ENCODE assay signal across 8 mouse cellular contexts in the genomic region with DNA sequence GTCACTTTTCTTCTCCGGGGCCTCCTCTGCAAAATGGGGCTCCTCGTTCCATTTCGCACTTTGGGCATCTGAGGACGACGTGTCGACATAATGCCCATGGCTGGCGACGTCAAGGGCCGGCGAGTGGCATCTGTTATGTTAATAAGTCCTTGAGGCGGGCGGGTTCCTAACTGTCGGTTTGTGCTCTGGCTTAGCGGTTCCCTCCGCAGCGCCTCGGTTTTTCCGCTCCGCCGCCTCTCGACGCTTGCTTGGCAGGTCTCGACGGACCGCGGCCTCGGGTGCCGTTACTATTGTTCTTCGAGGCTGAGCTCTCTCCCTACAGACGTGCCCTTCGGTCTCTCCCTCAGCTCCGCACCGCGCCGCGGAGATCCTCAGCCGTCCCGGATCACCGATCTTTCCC. TPM values are rescaled to one million over a fixed set of nuclear protein-coding genes. Genes with fewer than 3 reads are reported as not detected.
DNase-seq lines count a peak whose midpoint lies in the region; ATAC-seq and TF ChIP-seq lines count a peak whose summit lies in the region.

A gene (plus strand): TSS at position 133 of the 400 bp plus-strand sequence.

- intact Hi-C loops in left cerebral cortex, postnatal 10 days (cut with DNase I), result loop anchor here (10.0 kb wide), 1 partner anchor 112 kb away; no protein-coding TSS in a partner anchor

- H3K9me3 ChIP-seq in lung, embryonic 14.5 days (ENCODE audit: low read depth, low read length), result no peaks in the 10 kb centered on the region
- H3K9me3 ChIP-seq in embryonic facial prominence, embryonic 10.5 days, result no peaks in the 10 kb centered on the region
- 0 out of 2 replicates have a peak, but pooled peaks cover 3% of the 10 kb centered on the region for H3K9me3 ChIP-seq in heart, embryonic 12.5 days (replicated peaks)

- ATAC-seq in lung, embryonic 14.5 days (ENCODE audit: insufficient read depth), result peak; percentile 62; the same call in 1 of the 2 replicates
- ATAC-seq in heart, embryonic 12.5 days (ENCODE audit: insufficient number of reproducible peaks, low FRiP score), result peak; percentile 51; the same call in 1 of the 2 replicates
- ATAC-seq in monocyte, adult 5-6 weeks (replicated peaks; ENCODE audit: insufficient number of reproducible peaks, low FRiP score, low TSS enrichment, poor library complexity, severe bottlenecking), result peak; percentile 18

- DNase-seq in lung, embryonic 14.5 days, result no peak
- no peak for DNase-seq in lung, postnatal 14 days
- no peak for DNase-seq in embryonic facial prominence, embryonic 10.5 days (ENCODE audit: low spot score)
- no peak for DNase-seq in left cerebral cortex, postnatal 10 days (ENCODE audit: extremely low spot score in 1 of 2, low spot score in 2 of 2)
- DNase-seq in frontal cortex, postnatal 25 days (ENCODE audit: low spot score in 2 of 2), result no peak
- no peak for DNase-seq in cerebellum, adult 11-12 months

- H3K27ac ChIP-seq in lung, embryonic 14.5 days (ENCODE audit: low read depth), result peak within 1 kb of the TSS; percentile 96
- peak within 1 kb of the TSS; percentile 99 for H3K27ac ChIP-seq in embryonic facial prominence, embryonic 10.5 days (replicated peaks)
- H3K27ac ChIP-seq in heart, embryonic 12.5 days (ENCODE audit: poor library complexity, severe bottlenecking), result peak within 1 kb of the TSS; percentile 89

- H3K9ac ChIP-seq in lung, embryonic 14.5 days, result peak within 1 kb of the TSS; percentile 98
- H3K9ac ChIP-seq in heart, embryonic 12.5 days, result peak within 1 kb of the TSS; percentile 98

- peaks cover 10% of the 10 kb centered on the region for H3K27me3 ChIP-seq in lung, embryonic 14.5 days (ENCODE audit: insufficient read depth, low read length)
- peaks cover 34% of the 10 kb centered on the region for H3K27me3 ChIP-seq in embryonic facial prominence, embryonic 10.5 days (replicated peaks; ENCODE audit: low read depth, poor library complexity, severe bottlenecking)
- H3K27me3 ChIP-seq in heart, embryonic 12.5 days (replicated peaks), result no peaks in the 10 kb centered on the region

- peak within 1 kb of the TSS; percentile 90 for H3K4me2 ChIP-seq in lung, embryonic 14.5 days
- peak within 1 kb of the TSS; percentile 80 for H3K4me2 ChIP-seq in heart, embryonic 12.5 days

- peaks cover 18% of the 10 kb centered on the region for H3K36me3 ChIP-seq in lung, embryonic 14.5 days (ENCODE audit: insufficient read depth)
- H3K36me3 ChIP-seq in embryonic facial prominence, embryonic 10.5 days (replicated peaks), result peaks cover 33% of the 10 kb centered on the region
- H3K36me3 ChIP-seq in heart, embryonic 12.5 days, result peaks cover 10% of the 10 kb centered on the region

- 1% methylated on average over 39 of the region's 39 CpGs for WGBS in lung, embryonic 14.5 days
- 2% methylated on average over 39 of the region's 39 CpGs for WGBS in embryonic facial prominence, embryonic 10.5 days
- 3% methylated on average over 39 of the region's 39 CpGs for WGBS in heart, embryonic 12.5 days

- H3K4me3 ChIP-seq in lung, embryonic 14.5 days (ENCODE audit: low read depth, low read length), result peak within 1 kb of the TSS; percentile 98
- H3K4me3 ChIP-seq in embryonic facial prominence, embryonic 10.5 days, result peak within 1 kb of the TSS; percentile 100
- H3K4me3 ChIP-seq in heart, embryonic 12.5 days, result peak within 1 kb of the TSS; percentile 92

- H3K4me1 ChIP-seq in lung, embryonic 14.5 days (ENCODE audit: insufficient read depth), result peaks cover 11% of the 10 kb centered on the region
- H3K4me1 ChIP-seq in embryonic facial prominence, embryonic 10.5 days, result peaks cover 36% of the 10 kb centered on the region
- peaks cover 34% of the 10 kb centered on the region for H3K4me1 ChIP-seq in heart, embryonic 12.5 days (replicated peaks)

- TF ChIP-seq CTCF in lung, embryonic 14.5 days (IDR thresholded peaks at IDR 0.05; ENCODE audit: low read depth), result no peak

RNA-seq across cellular contexts. Expression of the gene that starts here (rescaled TPM):
- 38.9 and 42.9 TPM in 2 replicates for polyA plus RNA-seq in lung, embryonic 14.5 days (2014; fragmentation: Nextera tagmentation; extraction: Ambion mirVana)
- polyA plus RNA-seq in embryonic facial prominence, embryonic 10.5 days (2016; fragmentation: Nextera tagmentation; extraction: Ambion mirVana), result 39.7 and 41.9 TPM in 2 replicates
- polyA plus RNA-seq in heart, embryonic 12.5 days (2016; fragmentation: Nextera tagmentation; extraction: Ambion mirVana), result 32.7 and 37.2 TPM in 2 replicates
- total RNA-seq in left cerebral cortex, postnatal 10 days (2021), result 100 to 1,000 TPM; 198 to 199 TPM
- 94.4 to 146 TPM (median 114 TPM) in 3 replicates for total RNA-seq in monocyte, adult 5-6 weeks (2017)
